Mouse (Mus musculus) heart, postnatal 36 days (tissue): ENCODE measurements around the gene Enpp4. TPM values are rescaled to one million over a fixed set of nuclear protein-coding genes. Genes with fewer than 3 reads are reported as not detected.

ENCODE experiments used
- DNase-seq, 2 experiments: peaks; one replicate each; pipeline ENCODE4 v3.0.0; 2021 to 2022
- intact Hi-C: fragments of 180-260 bp; cut with DNase I; formaldehyde crosslinking; loops from one replicate; pipeline ENCODE4 v1.15.1; 2025
- total RNA-seq, 2 experiments: library from RNA; stranded (reverse); gene quantifications; 2 replicates each; pipeline ENCODE4 v1.2.3; 2021

Enpp4 gene
- 10 to 100 TPM; 21.1 to 22.6 TPM for total RNA-seq

- DNase-seq: peak; percentile 86 to 90
- intact Hi-C loops: loop anchor here (2.0 kb wide), 1 partner anchor 29 kb away; no protein-coding TSS in a partner anchor
Observed at GRCm38 (mm10) chr17:44105287-44106138, at the start of gene Enpp4. Gene Enpp4 (minus strand): TSS chr17:44105809.

DNA sequence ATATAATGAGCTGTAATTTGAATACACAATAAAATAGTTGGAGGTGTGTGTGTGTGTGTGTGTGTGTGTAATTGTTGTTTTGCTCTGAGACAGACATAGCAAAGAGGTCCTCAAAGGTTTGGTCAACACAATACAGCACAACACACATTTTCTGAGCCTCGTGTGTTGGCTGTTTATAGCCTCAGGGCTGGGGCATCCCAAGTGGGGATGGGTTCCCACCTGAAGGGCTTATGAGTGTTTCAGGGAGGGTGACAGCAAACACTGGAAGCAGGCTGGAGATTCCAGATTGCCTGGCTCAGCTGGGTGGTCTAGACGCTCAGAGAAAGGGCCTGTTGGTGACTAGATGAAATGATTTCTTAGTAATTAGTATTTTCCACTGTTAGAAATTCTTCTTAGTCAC is 49.6 kb upstream of the Enpp4 start:
- DNase-seq: no peak
- intact Hi-C loops: no loop called here

DNA sequence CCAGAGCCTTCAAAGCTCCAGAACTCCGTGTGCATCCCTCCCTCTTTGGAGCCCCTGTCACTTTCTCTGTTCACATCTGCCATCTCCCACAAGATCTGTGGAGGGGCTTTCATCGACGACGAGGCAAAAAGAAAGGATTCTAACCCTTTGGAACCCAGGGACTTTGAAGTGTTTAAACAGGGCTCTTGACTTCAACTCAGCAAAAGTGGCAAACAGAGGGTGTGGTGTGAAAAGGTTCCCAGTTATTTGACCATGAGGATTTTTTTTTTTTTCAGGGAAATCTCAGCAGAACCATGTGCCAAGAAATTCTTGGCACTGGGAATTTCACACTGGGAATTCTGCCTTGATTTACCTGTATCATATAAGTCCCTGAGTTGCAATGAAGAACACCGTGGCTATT is 48.3 kb upstream of the Enpp4 start:
- intact Hi-C loops: no loop called here
- DNase-seq: no peak

- intact Hi-C loops: loop anchor here (1.0 to 2.0 kb wide), 2 partner anchors 37 to 104 kb away; partner anchors contain the start of gene Clic5
- DNase-seq: peak; percentile 6 to 11
Observed at GRCm38 (mm10) chr17:44151889-44152288, 46.3 kb upstream of the Enpp4 start.

DNA sequence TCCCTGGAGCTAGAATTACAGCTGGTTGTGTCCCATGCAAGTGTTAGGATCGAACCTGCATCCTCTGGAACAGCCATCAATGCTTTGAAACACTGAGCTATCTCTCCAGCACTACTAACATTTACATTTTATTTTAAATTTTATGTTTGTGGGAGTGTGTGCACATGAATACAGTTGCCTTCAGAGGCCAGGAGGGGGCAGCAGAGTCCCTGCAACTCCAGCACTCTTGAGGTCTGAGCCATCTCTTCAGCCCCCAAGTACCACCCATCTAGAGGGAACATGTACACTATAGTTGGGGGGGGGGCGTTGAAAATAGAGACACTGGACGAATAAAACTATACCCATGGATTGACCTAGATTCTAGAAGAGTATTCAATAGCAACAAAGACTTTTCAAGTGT is 45.5 kb upstream of the Enpp4 start:
- intact Hi-C loops: loop anchor here (1.0 to 2.0 kb wide), 2 partner anchors 38 to 105 kb away; partner anchors contain the start of gene Clic5
- DNase-seq: peak; percentile 64 to 76

DNA sequence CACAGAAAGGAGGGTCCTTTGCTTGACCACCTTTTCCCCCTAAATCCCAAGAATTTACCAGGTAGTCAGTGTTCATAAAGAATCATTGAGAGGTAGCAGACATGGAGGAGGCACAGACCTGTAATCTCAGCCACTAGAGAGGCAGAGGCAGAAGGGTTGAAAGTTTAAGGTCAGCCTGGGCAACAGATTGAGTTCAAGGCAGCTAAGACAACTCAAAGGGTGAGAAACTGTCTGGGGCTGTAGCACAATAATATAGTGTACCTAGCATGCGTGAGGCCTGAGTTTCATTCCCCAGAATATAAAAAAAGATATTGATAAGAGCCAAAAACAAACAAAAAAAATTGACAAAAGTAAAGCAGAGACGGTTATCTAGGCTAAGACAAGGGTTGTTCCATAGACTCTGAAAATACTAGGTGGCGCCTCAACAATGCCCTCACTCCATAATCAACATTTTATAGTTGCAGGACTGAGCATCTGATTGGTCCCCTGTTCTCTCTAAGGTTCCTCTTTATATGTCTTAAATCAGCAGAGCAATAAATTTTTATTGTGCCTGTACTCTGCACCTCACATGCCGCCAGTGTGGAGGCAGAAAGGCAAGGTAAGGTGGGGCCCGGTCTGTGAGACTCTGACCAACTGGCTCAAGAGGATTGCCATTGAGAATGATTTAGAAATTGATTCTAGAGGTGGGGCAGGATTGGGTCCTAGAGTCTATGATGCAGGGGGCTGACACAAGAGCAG is 42.7 kb upstream of the Enpp4 start:
- intact Hi-C loops: no loop called here
- DNase-seq: no peak

DNA sequence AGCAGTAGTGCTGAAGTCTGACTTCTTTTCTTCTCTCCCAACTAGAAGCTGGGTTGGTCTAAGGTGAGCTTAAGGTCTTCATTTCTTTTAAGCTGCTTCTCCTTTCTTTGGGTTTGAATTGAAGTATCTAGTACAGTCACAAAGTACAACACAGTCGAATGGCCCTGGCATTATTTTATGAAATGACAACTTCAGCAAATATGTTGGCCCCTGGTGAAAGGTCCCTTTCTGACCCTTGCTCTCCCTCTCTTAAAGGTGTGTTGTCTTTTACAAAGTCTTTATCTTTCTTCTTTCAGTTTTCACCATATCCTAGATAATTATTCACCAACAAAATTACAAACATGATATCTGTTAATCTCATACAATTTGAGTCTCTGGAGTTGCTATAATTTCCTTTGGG is 40.2 kb upstream of the Enpp4 start:
- DNase-seq: no peak

DNA sequence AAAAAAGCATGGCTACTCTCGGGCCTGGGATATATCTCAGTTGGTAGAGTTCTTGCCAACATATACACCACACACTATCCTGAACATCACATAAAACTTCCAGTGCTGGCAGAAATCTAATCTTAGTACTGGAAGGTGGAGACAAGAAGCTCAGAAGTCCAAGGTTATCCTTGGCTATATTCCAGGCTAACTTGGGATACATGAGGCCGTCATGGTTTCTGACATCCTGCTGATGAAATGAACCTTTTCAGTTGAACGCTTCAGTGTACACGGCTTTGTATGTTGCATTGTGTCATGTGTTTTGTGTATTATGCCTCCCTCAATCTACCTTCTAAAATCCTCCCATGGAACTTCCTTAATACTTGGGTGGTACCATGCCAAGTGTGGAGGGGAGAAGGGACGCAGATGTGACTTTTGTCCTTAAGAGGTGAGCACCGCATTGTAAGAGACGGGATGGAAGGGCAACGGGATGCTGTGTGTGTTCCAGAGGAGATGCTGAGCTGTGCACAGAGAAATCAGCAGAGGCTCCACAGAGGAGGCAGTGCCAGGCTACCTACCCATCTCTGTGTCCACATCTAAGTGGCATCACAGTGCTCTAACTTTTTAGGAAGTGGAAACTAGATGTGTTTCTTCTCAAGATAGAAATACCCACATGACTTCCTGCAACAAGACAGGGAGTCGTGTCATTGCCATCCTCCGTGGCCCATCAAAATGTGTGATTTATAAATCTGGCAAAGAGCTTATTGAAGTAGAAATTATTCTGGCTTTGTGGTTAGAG is 31.4 kb upstream of the Enpp4 start:
- no peak for DNase-seq
- intact Hi-C loops: no loop called here

More for the DNA sequence above, 40.2 kb upstream of the Enpp4 start:
- intact Hi-C loops: no loop called here

GRCm38 (mm10) chr17:44136018-44136417 is 30.4 kb upstream of the Enpp4 start:
- intact Hi-C loops: no loop called here
- DNase-seq: no peak

DNA sequence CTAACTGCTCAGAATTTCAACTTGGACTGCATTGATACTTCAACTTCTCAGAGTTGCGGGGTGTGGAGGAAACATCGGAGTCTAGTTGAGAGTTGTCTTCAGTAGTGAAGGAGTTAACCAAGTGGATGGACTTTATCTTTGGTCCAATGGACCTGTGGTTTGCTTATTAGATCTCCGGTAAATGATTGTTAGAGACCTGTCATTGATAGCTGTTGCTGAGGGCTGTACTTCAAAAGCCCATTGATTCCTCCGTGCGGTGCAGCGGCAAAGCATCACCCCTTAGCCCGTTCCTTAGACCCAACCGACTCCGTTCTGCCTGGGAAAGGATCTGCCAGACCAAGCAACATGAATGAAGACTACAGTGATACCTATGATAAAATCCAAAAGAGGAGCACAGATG is 28.9 kb upstream of the Enpp4 start:
- no peak for DNase-seq
- intact Hi-C loops: loop anchor here (5.0 kb wide), 1 partner anchor 437 kb away; no protein-coding TSS in a partner anchor

DNA sequence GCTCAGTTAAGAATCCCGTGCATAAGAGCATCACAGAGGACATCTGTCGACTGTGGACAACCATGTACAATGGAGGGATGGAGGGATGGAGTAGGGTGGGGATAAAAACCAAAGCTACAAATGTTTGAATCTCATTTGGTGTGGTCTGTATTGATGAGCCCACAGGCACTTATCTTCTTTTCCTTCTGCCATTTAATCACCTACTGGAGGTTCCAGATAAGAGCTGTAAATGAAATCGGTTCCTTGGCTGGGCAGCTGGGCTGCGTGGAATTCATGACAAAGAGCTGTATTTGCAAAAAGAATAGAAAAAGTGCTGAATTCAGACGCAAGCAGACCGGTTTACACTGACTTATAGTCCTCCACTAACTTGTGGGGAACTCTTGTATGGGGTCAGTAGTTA is 28.5 kb upstream of the Enpp4 start:
- intact Hi-C loops: loop anchor here (5.0 kb wide), 1 partner anchor 437 kb away; no protein-coding TSS in a partner anchor
- no peak for DNase-seq

GRCm38 (mm10) chr17:44130429-44130828 is 24.8 kb upstream of the Enpp4 start:
- intact Hi-C loops: loop anchor here (1.0 to 5.0 kb wide), 3 partner anchors 54 to 433 kb away; no protein-coding TSS in a partner anchor
- DNase-seq: peak; percentile 74 to 84

- intact Hi-C loops: no loop called here
- no peak for DNase-seq
Observed at GRCm38 (mm10) chr17:44129092-44129750, 23.6 kb upstream of the Enpp4 start.

DNA sequence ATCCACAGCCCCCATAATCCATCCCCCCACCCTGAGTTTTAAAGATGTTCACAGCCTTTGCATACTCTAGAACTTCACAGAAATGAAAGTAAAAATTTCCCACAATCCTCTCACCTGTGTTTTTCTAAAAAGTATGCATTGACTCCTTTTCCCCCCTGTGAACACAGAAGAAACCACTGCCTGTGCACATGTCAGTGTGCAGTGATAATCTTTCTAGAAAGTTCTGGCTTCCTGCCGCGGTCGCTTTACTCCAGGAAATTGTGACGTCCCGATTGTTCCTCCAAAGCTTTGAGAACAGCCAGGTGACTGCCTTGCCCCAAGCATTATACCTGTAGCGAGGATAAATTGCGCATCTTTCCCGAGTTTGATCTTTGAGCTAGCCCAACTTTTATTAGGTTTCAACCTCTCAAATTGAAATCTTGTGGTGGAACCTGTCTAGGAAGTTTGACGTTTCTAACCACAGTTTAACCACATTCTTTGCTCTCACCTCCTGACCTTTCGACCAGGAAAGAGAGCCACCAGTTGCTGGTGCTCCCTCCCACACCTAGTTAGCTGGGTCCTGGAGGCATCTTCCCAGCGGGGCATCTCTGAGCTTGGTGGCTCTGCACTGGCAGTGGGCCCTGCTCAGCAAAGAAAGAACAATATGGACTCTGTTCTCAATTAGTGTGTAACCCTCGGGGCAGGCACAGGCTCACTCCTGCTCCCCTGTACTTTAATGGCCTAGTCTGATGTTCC is 15.9 kb upstream of the Enpp4 start:
- no peak for DNase-seq
- intact Hi-C loops: no loop called here

DNA sequence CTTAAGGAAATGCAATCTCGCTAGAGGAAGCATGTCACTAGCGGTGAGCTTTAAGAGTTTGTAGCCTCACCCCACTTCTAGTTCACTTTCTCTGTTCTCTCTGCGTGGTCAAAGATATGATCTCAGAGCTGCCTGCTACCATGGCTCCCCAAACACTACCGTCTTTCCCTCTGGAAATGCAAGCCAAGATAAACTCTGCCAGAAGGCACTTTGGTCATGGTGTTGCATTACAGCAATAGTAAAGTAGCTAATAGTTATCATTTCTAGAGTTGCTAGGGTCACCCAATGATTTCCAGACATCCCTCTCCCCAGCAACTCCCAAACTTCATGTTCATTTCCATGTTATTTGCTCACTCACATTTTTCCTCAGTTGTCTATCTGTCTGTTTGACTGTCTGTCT is 12.6 kb upstream of the Enpp4 start:
- DNase-seq: no peak
- intact Hi-C loops: no loop called here

DNA sequence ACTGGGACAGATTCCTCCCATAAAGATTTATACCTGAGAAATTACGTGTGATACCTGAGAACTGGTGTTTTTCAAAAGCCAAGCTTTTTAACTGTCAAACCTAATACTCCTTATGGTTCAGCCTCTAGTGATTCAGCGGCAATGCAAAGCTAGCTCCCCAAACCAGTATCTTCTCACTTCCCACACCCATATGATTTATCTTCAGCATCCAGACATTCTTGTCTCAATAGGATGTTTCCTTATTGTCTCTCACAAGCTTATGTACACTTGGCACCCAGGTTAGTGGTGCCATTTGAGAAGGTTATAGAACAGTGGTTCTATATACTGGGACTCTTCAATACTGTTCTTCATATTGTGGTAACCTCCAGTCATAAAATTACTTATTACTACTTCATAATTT is 12.1 kb upstream of the Enpp4 start:
- no peak for DNase-seq
- intact Hi-C loops: loop anchor here (2.0 kb wide), 1 partner anchor 15 kb away; no protein-coding TSS in a partner anchor

GRCm38 (mm10) chr17:44116584-44116983 is 11.0 kb upstream of the Enpp4 start:
- intact Hi-C loops: loop anchor here (2.0 kb wide), 1 partner anchor 14 kb away; no protein-coding TSS in a partner anchor
- DNase-seq: no peak

DNA sequence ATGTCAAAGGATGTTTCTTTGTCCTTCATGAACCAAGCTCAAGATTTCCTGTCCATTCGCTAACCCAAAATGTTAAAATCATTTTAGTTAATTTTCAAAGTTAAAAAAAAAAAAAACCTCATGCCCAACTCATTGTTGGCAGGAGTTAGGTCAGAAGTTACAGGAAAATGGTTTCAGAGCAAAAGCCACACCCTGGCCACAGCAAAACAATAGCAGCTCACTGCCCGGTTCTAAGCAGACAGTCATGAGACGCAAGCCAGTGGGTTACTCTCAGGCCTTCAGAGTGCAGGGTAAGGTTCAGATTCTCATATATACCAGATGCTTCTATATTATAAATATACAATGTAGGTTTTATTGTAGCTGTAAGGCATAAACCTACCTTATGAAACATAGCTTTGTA is 2.7 kb upstream of the Enpp4 start:
- DNase-seq: no peak
- intact Hi-C loops: no loop called here

DNA sequence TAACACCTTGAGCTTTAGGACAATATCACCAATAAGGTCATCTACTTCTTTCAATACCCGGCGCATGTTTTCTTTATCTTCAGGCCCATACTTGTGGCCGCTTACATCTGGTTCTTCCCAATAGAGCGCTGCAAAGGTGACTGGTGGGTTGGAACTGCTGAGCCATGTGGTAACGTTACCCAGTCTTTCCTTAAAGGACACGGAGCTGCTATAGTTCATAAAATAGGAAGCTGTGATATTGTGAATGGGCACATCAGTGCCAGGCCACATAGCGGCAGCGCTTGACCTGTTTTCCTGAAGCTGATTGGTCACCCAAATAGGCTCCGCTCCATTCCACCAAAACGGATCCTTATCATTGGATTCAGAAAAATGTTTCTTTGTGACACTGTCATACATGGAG is 3.6 kb downstream of the Enpp4 start:
- no peak for DNase-seq
- intact Hi-C loops: loop anchor here (2.0 kb wide), 1 partner anchor 15 kb away; no protein-coding TSS in a partner anchor
